Mouse (Mus musculus): ENCODE results near the gene Inhbc. TPM values are rescaled to one million over a fixed set of nuclear protein-coding genes. Genes with fewer than 3 reads are reported as not detected.
"Not testable (repeated sequence)": the region's sequence is repeated elsewhere in the genome, so short reads cannot be mapped to it uniquely, and the experiment has no call there.

Inhbc gene
- polyA plus RNA-seq, 2 experiments: 1.5 to 2.1 TPM

DNA sequence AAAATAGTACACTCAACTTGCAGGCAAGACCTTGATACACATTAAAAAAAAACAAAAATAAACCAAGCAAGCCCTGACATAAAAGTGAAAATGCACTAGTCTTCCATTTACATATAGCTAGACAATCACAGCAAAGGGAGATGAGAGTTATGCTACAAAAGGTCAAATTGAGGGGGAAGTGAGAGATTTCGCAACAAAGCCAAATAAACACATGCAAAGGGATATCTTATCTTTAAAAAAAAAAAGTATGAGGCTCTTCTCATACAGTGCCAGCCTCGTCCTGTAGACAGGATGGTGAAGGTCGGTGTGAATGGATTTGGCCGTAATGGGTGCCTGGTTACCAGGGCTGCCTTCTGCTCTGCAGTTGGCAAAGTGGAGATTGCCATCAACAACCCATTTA is 57.4 kb downstream of the Inhbc start:
- H3K9ac ChIP-seq (replicated peaks): peak overlapping the region; percentile 97; the same call in 1 of the 2 replicates
- DNase-seq (ENCODE audit: low read depth in 3 of 3, low spot score in 3 of 3): no peak
- WGBS (ENCODE audit: insufficient replicate concordance): 45% methylated on average over 4 of the region's 4 CpGs

DNA sequence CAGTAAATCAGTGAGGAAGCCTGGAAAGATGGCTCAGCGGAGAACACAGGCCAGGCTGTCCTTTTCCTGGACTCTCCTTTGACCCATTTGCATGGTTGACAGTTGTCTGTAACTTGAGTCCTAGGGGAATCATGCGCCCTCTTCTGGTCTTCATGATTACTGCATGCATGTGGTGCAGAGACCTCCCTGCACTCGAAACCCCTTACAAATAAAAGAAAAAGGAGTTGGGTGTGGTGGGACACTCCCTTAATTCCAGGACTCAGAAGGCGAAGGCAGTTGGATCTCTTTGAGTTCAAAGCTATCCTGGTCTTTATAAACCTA is 57.9 kb downstream of the Inhbc start:
- peak overlapping the region; percentile 97 for H3K9ac ChIP-seq (replicated peaks)
- peak overlapping the region; percentile 94 to 98 for H3K4me3 ChIP-seq (ENCODE audit: insufficient read depth in 1 of 2, low read depth in 2 of 2, low read length in 2 of 2)
- H3K4me2 ChIP-seq (ENCODE audit: low read depth): peak overlapping the region; percentile 71
- ATAC-seq (ENCODE audit: insufficient read depth) (peak; percentile 49), DNase-seq (ENCODE audit: low read depth in 3 of 3, low spot score in 3 of 3) (peak; percentile 81 to 89 (median 82))
- peaks cover 26% of the 10 kb centered on the region for H3K36me3 ChIP-seq (replicated peaks; ENCODE audit: control insufficient read depth, insufficient read depth, low read depth)
- WGBS (ENCODE audit: insufficient replicate concordance): 2% methylated on average over 4 of the region's 4 CpGs
- H3K4me1 ChIP-seq (replicated peaks; ENCODE audit: control insufficient read depth in 2 of 2, insufficient read depth in 2 of 2, low read length in 1 of 2): peaks cover 16 to 25% of the 10 kb centered on the region in 2 experiments
- peak overlapping the region; percentile 85 for H3K27ac ChIP-seq
- no peaks in the 10 kb centered on the region for H3K27me3 ChIP-seq (ENCODE audit: control insufficient read depth, insufficient read depth, low read length)
- TF ChIP-seq EP300 (IDR thresholded peaks at IDR 0.05; ENCODE audit: low read depth) (no peak), CTCF (IDR thresholded peaks at IDR 0.05; ENCODE audit: low read depth) (peak; percentile 95)
- no peaks in the 10 kb centered on the region for H3K9me3 ChIP-seq (ENCODE audit: control insufficient read depth, low read length)

More for the DNA sequence above, 57.4 kb downstream of the Inhbc start:
- no peak overlapping the region for H3K4me3 ChIP-seq (ENCODE audit: insufficient read depth in 1 of 2, low read depth in 2 of 2, low read length in 2 of 2)
- peak overlapping the region; percentile 71 for H3K4me2 ChIP-seq (ENCODE audit: low read depth)
- H3K36me3 ChIP-seq (replicated peaks; ENCODE audit: control insufficient read depth, insufficient read depth, low read depth): peaks cover 20% of the 10 kb centered on the region
- peak overlapping the region; percentile 85 for H3K27ac ChIP-seq
- ATAC-seq (ENCODE audit: insufficient read depth): no peak
- H3K4me1 ChIP-seq (replicated peaks; ENCODE audit: control insufficient read depth in 2 of 2, insufficient read depth in 2 of 2, low read length in 1 of 2): peaks cover 16 to 30% of the 10 kb centered on the region in 2 experiments
- no peaks in the 10 kb centered on the region for H3K9me3 ChIP-seq (ENCODE audit: control insufficient read depth, low read length)
- TF ChIP-seq CTCF (IDR thresholded peaks at IDR 0.05; ENCODE audit: low read depth) (no peak), EP300 (IDR thresholded peaks at IDR 0.05; ENCODE audit: low read depth) (no peak)
- H3K27me3 ChIP-seq (ENCODE audit: control insufficient read depth, insufficient read depth, low read length): no peaks in the 10 kb centered on the region

DNA sequence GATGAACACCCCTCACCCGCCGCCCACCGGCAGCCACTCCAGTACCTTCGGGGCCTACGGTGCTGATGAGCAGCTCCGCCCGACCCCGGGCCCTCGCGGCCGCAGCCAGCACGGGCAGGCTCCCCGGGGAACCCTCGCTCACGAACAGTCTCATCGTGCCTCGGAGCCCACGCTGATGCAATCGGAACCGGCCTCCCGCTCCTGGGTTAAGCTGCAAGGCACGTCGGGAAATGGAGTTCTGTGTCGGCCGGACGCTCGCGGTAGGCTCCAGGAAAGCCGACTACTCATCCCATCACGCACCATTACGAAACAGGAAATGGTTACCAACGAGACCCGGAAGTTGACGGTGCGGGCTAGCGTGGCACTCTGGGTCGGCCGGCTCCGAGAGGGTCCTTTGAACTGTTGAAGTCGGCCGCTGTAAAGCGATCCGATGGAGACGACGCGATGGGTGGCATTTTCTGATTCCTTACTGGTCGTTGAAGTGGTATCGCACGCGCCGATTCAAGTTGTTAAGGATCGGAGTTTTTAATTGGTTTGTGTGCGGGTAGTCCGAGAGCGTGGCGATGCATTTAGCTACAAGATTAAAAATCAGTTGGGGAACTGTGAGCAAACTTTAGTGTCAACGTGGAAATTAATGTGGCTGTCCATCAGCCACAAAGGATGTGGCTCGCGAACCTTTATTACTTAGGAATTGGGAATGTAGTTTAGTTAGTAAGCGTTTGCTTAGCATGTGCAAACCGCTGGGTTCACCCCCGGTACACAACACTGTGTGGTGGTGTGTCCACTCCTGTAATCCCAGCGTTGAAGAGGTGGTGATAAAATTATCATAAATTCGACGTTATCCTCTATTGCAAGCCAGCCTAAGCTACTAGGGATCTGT is 58.5 kb downstream of the Inhbc start, which contains the start of gene Mars:
TSS of gene Mars (minus strand) at position 311 of the 880 bp plus-strand sequence.
- H3K9ac ChIP-seq (replicated peaks): peak within 1 kb of the TSS; percentile 97
- ATAC-seq (ENCODE audit: insufficient read depth) (peak; percentile 93), DNase-seq (ENCODE audit: low read depth in 3 of 3, low spot score in 3 of 3) (peak; percentile 93 to 95 (median 94))
- TF ChIP-seq EP300 (IDR thresholded peaks at IDR 0.05; ENCODE audit: low read depth): peak; percentile 41
- TF ChIP-seq CTCF (IDR thresholded peaks at IDR 0.05; ENCODE audit: low read depth): no peak
- peaks cover 32% of the 10 kb centered on the region for H3K36me3 ChIP-seq (replicated peaks; ENCODE audit: control insufficient read depth, insufficient read depth, low read depth)
- H3K4me1 ChIP-seq (replicated peaks; ENCODE audit: control insufficient read depth in 2 of 2, insufficient read depth in 2 of 2, low read length in 1 of 2): peaks cover 16 to 22% of the 10 kb centered on the region in 2 experiments
- peak within 1 kb of the TSS; percentile 71 for H3K4me2 ChIP-seq (ENCODE audit: low read depth)
- peak within 1 kb of the TSS; percentile 94 to 98 for H3K4me3 ChIP-seq (ENCODE audit: insufficient read depth in 1 of 2, low read depth in 2 of 2, low read length in 2 of 2)
- no peaks in the 10 kb centered on the region for H3K27me3 ChIP-seq (ENCODE audit: control insufficient read depth, insufficient read depth, low read length)
- no peaks in the 10 kb centered on the region for H3K9me3 ChIP-seq (ENCODE audit: control insufficient read depth, low read length)
- H3K27ac ChIP-seq: peak within 1 kb of the TSS; percentile 86
- under 1% methylated on average over 65 of the region's 65 CpGs for WGBS (ENCODE audit: insufficient replicate concordance)

GRCm38 (mm10) chr10:127310523-127311475 is 59.4 kb downstream of the Inhbc start:
- DNase-seq (ENCODE audit: low read depth in 3 of 3, low spot score in 3 of 3) (peak in 2 of 3 experiments; percentile 53 to 69), ATAC-seq (ENCODE audit: insufficient read depth) (peak; percentile 61)
- Histone ChIP-seq H3K36me3 (replicated peaks; ENCODE audit: control insufficient read depth, insufficient read depth, low read depth) (peaks cover 41% of the 10 kb centered on the region), H3K9me3 (ENCODE audit: control insufficient read depth, low read length) (no peaks in the 10 kb centered on the region), H3K4me1 (replicated peaks; ENCODE audit: control insufficient read depth in 2 of 2, insufficient read depth in 2 of 2, low read length in 1 of 2) (peaks cover 16 to 20% of the 10 kb centered on the region in 2 experiments), H3K4me2 (ENCODE audit: low read depth) (peak overlapping the region; percentile 71), H3K9ac (replicated peaks) (peak overlapping the region; percentile 97), H3K27ac (peak overlapping the region; percentile 86), H3K4me3 (ENCODE audit: insufficient read depth in 1 of 2, low read depth in 2 of 2, low read length in 2 of 2) (peak overlapping the region; percentile 94 to 98), H3K27me3 (ENCODE audit: control insufficient read depth, insufficient read depth, low read length) (no peaks in the 10 kb centered on the region)
- WGBS (ENCODE audit: insufficient replicate concordance): 15% methylated on average over 23 of the region's 23 CpGs
- TF ChIP-seq EP300 (IDR thresholded peaks at IDR 0.05; ENCODE audit: low read depth) (no peak), CTCF (IDR thresholded peaks at IDR 0.05; ENCODE audit: low read depth) (no peak)

DNA sequence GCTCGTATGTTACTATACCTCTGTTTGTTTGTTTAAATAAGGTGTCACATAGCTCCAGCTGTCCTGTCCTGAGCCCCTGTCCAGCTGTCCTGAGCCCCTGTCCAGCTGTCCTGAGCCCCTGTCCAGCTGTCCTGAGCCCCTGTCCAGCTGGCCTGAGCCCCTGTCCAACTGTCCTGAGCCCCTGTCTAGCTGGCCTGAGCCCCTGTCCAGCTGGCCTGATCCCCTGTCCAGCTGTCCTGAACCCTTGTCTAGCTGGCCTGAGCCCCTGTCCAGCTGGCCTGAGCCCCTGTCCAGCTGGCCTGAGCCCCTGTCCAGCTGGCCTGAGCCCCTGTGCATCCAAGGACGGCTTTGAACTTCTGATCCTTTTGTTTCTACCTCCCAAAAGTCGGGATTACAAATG is 61.1 kb downstream of the Inhbc start:
- DNase-seq (ENCODE audit: low read depth in 3 of 3, low spot score in 3 of 3); H3K27me3 ChIP-seq (ENCODE audit: control insufficient read depth, insufficient read depth, low read length); H3K27ac ChIP-seq; H3K9ac ChIP-seq (replicated peaks); ATAC-seq (ENCODE audit: insufficient read depth); H3K4me2 ChIP-seq (ENCODE audit: low read depth); H3K4me3 ChIP-seq (ENCODE audit: insufficient read depth in 1 of 2, low read depth in 2 of 2, low read length in 2 of 2); H3K9me3 ChIP-seq (ENCODE audit: control insufficient read depth, low read length): not testable (repeated sequence)
- Histone ChIP-seq H3K4me1 (replicated peaks; ENCODE audit: control insufficient read depth in 2 of 2, insufficient read depth in 2 of 2, low read length in 1 of 2) (peaks cover 16 to 18% of the 10 kb centered on the region in 2 experiments), H3K36me3 (replicated peaks; ENCODE audit: control insufficient read depth, insufficient read depth, low read depth) (peaks cover 56% of the 10 kb centered on the region)
- WGBS (ENCODE audit: insufficient replicate concordance): 78% methylated on average over 3 of the region's 3 CpGs

Other genes starting within 250 kb of the Inhbc start
- gene Os9, start 249.3 kb downstream of the Inhbc start, polyA plus RNA-seq (2012; rRNA removed): 20.9 and 25.0 TPM in 2 replicates
- 22.9 and 29.9 TPM in 2 replicates for gene Os9, start 249.3 kb downstream of the Inhbc start, polyA plus RNA-seq (2014; fragmentation: Nextera tagmentation; extraction: Ambion mirVana)
- gene B4galnt1, start 205.2 kb downstream of the Inhbc start, polyA plus RNA-seq (2012; rRNA removed): 9.9 and 10.4 TPM in 2 replicates
- 14.6 and 17.1 TPM in 2 replicates for gene B4galnt1, start 205.2 kb downstream of the Inhbc start, polyA plus RNA-seq (2014; fragmentation: Nextera tagmentation; extraction: Ambion mirVana)
- 1.5 and 1.7 TPM in 2 replicates for gene Slc26a10, start 189.8 kb downstream of the Inhbc start, polyA plus RNA-seq (2012; rRNA removed)
- gene Slc26a10, start 189.8 kb downstream of the Inhbc start, polyA plus RNA-seq (2014; fragmentation: Nextera tagmentation; extraction: Ambion mirVana): 0.75 and 1.3 TPM in 2 replicates
- 6.9 and 7.7 TPM in 2 replicates for gene Arhgef25, start 180.3 kb downstream of the Inhbc start, polyA plus RNA-seq (2012; rRNA removed)
- gene Arhgef25, start 180.3 kb downstream of the Inhbc start, polyA plus RNA-seq (2014; fragmentation: Nextera tagmentation; extraction: Ambion mirVana): 3.4 and 4.8 TPM in 2 replicates
- gene Dtx3, start 174.7 kb downstream of the Inhbc start, polyA plus RNA-seq (2012; rRNA removed): 35.9 and 38.6 TPM in 2 replicates
- 11.2 and 15.0 TPM in 2 replicates for gene Dtx3, start 174.7 kb downstream of the Inhbc start, polyA plus RNA-seq (2014; fragmentation: Nextera tagmentation; extraction: Ambion mirVana)
- 28.2 and 31.2 TPM in 2 replicates for gene Pip4k2c, start 158.8 kb downstream of the Inhbc start, polyA plus RNA-seq (2012; rRNA removed)
- 25.7 and 31.1 TPM in 2 replicates for gene Pip4k2c, start 158.8 kb downstream of the Inhbc start, polyA plus RNA-seq (2014; fragmentation: Nextera tagmentation; extraction: Ambion mirVana)
- 0.11 and 0.19 TPM in 2 replicates for gene Kif5a, start 107.1 kb downstream of the Inhbc start, polyA plus RNA-seq (2012; rRNA removed)
- 0.01 and 0.03 TPM in 2 replicates for gene Kif5a, start 107.1 kb downstream of the Inhbc start, polyA plus RNA-seq (2014; fragmentation: Nextera tagmentation; extraction: Ambion mirVana)
- gene Dctn2, start 104.1 kb downstream of the Inhbc start, polyA plus RNA-seq (2012; rRNA removed): 53.8 and 58.7 TPM in 2 replicates
- 59.2 and 64.7 TPM in 2 replicates for gene Dctn2, start 104.1 kb downstream of the Inhbc start, polyA plus RNA-seq (2014; fragmentation: Nextera tagmentation; extraction: Ambion mirVana)
- gene Mbd6, start 81.4 kb downstream of the Inhbc start, polyA plus RNA-seq (2012; rRNA removed): 9.7 and 11.0 TPM in 2 replicates
- 5.6 and 6.2 TPM in 2 replicates for gene Mbd6, start 81.4 kb downstream of the Inhbc start, polyA plus RNA-seq (2014; fragmentation: Nextera tagmentation; extraction: Ambion mirVana)
- 53.6 and 63.4 TPM in 2 replicates for gene Mars, start 58.6 kb downstream of the Inhbc start, polyA plus RNA-seq (2012; rRNA removed)
- gene Mars, start 58.6 kb downstream of the Inhbc start, polyA plus RNA-seq (2014; fragmentation: Nextera tagmentation; extraction: Ambion mirVana): 101 and 115 TPM in 2 replicates
- gene Arhgap9, start 48.5 kb downstream of the Inhbc start, polyA plus RNA-seq (2012; rRNA removed): 7.3 and 8.8 TPM in 2 replicates
- gene Arhgap9, start 48.5 kb downstream of the Inhbc start, polyA plus RNA-seq (2014; fragmentation: Nextera tagmentation; extraction: Ambion mirVana): 12.4 and 13.4 TPM in 2 replicates
- gene Gli1, start 28.5 kb downstream of the Inhbc start, polyA plus RNA-seq (2012; rRNA removed): 1.1 and 1.4 TPM in 2 replicates
- 0.15 and 0.27 TPM in 2 replicates for gene Gli1, start 28.5 kb downstream of the Inhbc start, polyA plus RNA-seq (2014; fragmentation: Nextera tagmentation; extraction: Ambion mirVana)
- gene Inhbe, start 16.0 kb downstream of the Inhbc start, polyA plus RNA-seq (2012; rRNA removed): 0.59 and 0.61 TPM in 2 replicates
- 0.28 and 0.38 TPM in 2 replicates for gene Inhbe, start 16.0 kb downstream of the Inhbc start, polyA plus RNA-seq (2014; fragmentation: Nextera tagmentation; extraction: Ambion mirVana)
- 10.9 and 16.2 TPM in 2 replicates for gene R3hdm2, start 9.9 kb upstream of the Inhbc start, polyA plus RNA-seq (2012; rRNA removed)
- 9.0 and 14.0 TPM in 2 replicates for gene R3hdm2, start 9.9 kb upstream of the Inhbc start, polyA plus RNA-seq (2014; fragmentation: Nextera tagmentation; extraction: Ambion mirVana)
- 0.16 and 0.37 TPM in 2 replicates for gene Stac3, start 131.3 kb upstream of the Inhbc start, polyA plus RNA-seq (2012; rRNA removed)
- not detected in 2 replicates for gene Stac3, start 131.3 kb upstream of the Inhbc start, polyA plus RNA-seq (2014; fragmentation: Nextera tagmentation; extraction: Ambion mirVana)
- 2.1 and 3.6 TPM in 2 replicates for gene Ndufa4l2, start 144.5 kb upstream of the Inhbc start, polyA plus RNA-seq (2012; rRNA removed)
- gene Ndufa4l2, start 144.5 kb upstream of the Inhbc start, polyA plus RNA-seq (2014; fragmentation: Nextera tagmentation; extraction: Ambion mirVana): 2.0 and 5.8 TPM in 2 replicates
- 81.0 and 88.6 TPM in 2 replicates for gene Shmt2, start 152.0 kb upstream of the Inhbc start, polyA plus RNA-seq (2012; rRNA removed)
- 82.7 and 88.2 TPM in 2 replicates for gene Shmt2, start 152.0 kb upstream of the Inhbc start, polyA plus RNA-seq (2014; fragmentation: Nextera tagmentation; extraction: Ambion mirVana)
- not detected in 2 replicates for gene Nxph4, start 164.1 kb upstream of the Inhbc start, polyA plus RNA-seq (2012; rRNA removed)
- gene Nxph4, start 164.1 kb upstream of the Inhbc start, polyA plus RNA-seq (2014; fragmentation: Nextera tagmentation; extraction: Ambion mirVana): 0.13 TPM in 1 of 2 replicates, not detected in the other